Mouse (Mus musculus) macrophage (primary cell): ENCODE data around the gene Gpd2. TPM values are rescaled to one million over a fixed set of nuclear protein-coding genes. Genes with fewer than 3 reads are reported as not detected.

ENCODE experiments used
- H3K27ac ChIP-seq: fragments of 350-480 bp; formaldehyde crosslinking; 2 replicates; pipeline ENCODE4 v1.9.0; 2021
- H3K36me3 ChIP-seq: fragments of 350-480 bp; formaldehyde crosslinking; 2 replicates; pipeline ENCODE4 v1.9.0; 2021; ENCODE audit errors: inconsistent target
- H3K4me3 ChIP-seq: fragments of 350-480 bp; formaldehyde crosslinking; 2 replicates; pipeline ENCODE4 v1.9.0; 2021; ENCODE audit errors: inconsistent target
- H3K79me2 ChIP-seq: fragments of 350-480 bp; formaldehyde crosslinking; 2 replicates; pipeline ENCODE4 v1.9.0; 2021; ENCODE audit errors: inconsistent target
- WGBS: methylation state at CpG from one replicate; pipeline ENCODE4 v1.1.7; 2026; ENCODE audit warnings: inconsistent platforms; ENCODE audit not compliant: missing documents; 5-methylcytosine and 5-hydroxymethylcytosine counted together
- polyA plus RNA-seq: library from polyadenylated mRNA; stranded (reverse); fragments of 250-400 nt; gene quantifications from 3 replicates; pipeline ENCODE4 v1.2.4, GENCODE M21; 2018; ENCODE audit warnings: inconsistent platforms

Gpd2 gene
- polyA plus RNA-seq, 1 experiment from 2014 or later: 10.2 TPM

GRCm38 (mm10) chr2:57237026-57237425 is 409 bp upstream of the Gpd2 start:
- Histone ChIP-seq H3K79me2 (peaks cover 32% of the 10 kb centered on the region; the same call in 1 of the 2 replicates), H3K36me3 (no peaks in the 10 kb centered on the region), H3K4me3 (no peak overlapping the region), H3K27ac (no peak overlapping the region)
- 65% methylated on average over 6 of the region's 6 CpGs for WGBS

GRCm38 (mm10) chr2:57237920-57238613 is 632 bp downstream of the Gpd2 start:
- Histone ChIP-seq H3K27ac (peak overlapping the region; percentile 68), H3K36me3 (no peaks in the 10 kb centered on the region), H3K79me2 (peaks cover 42% of the 10 kb centered on the region; the same call in 1 of the 2 replicates), H3K4me3 (peak overlapping the region; percentile 82)
- 1% methylated on average over 60 of the region's 69 CpGs for WGBS

GRCm38 (mm10) chr2:57238614-57239165 is 1.3 kb downstream of the Gpd2 start:
- Histone ChIP-seq H3K79me2 (peaks cover 47% of the 10 kb centered on the region; the same call in 1 of the 2 replicates), H3K4me3 (peak overlapping the region; percentile 82), H3K36me3 (no peaks in the 10 kb centered on the region), H3K27ac (peak overlapping the region; percentile 35)
- 4% methylated on average over 17 of the region's 17 CpGs for WGBS

GRCm38 (mm10) chr2:57239356-57239755 is 1.9 kb downstream of the Gpd2 start:
- Histone ChIP-seq H3K4me3 (peak overlapping the region; percentile 82; the same call in 1 of the 2 replicates), H3K27ac (no peak overlapping the region), H3K79me2 (peaks cover 54% of the 10 kb centered on the region; the same call in 1 of the 2 replicates), H3K36me3 (no peaks in the 10 kb centered on the region)
- WGBS: 37% methylated on average over 2 of the region's 2 CpGs

GRCm38 (mm10) chr2:57243987-57244386 is 6.6 kb downstream of the Gpd2 start:
- Histone ChIP-seq H3K79me2 (peaks cover 69% of the 10 kb centered on the region; the same call in 1 of the 2 replicates), H3K27ac (no peak overlapping the region), H3K36me3 (no peaks in the 10 kb centered on the region), H3K4me3 (no peak overlapping the region)
- WGBS: 92% methylated on average over 5 of the region's 5 CpGs

- peaks cover 70% of the 10 kb centered on the region; the same call in 1 of the 2 replicates for H3K79me2 ChIP-seq
- no peak overlapping the region for H3K27ac ChIP-seq
- H3K36me3 ChIP-seq: no peaks in the 10 kb centered on the region
- H3K4me3 ChIP-seq: no peak overlapping the region
- 92% methylated on average over 6 of the region's 6 CpGs for WGBS
Measured at GRCm38 (mm10) chr2:57245721-57246328, 8.4 kb downstream of the Gpd2 start.

GRCm38 (mm10) chr2:57250113-57250512 is 12.7 kb downstream of the Gpd2 start:
- WGBS: 100% methylated on average over 3 of the region's 3 CpGs
- Histone ChIP-seq H3K27ac (no peak overlapping the region), H3K36me3 (no peaks in the 10 kb centered on the region), H3K79me2 (peaks cover 48% of the 10 kb centered on the region; the same call in 1 of the 2 replicates), H3K4me3 (no peak overlapping the region)

GRCm38 (mm10) chr2:57251636-57252317 is 14.3 kb downstream of the Gpd2 start:
- no peaks in the 10 kb centered on the region for H3K36me3 ChIP-seq
- 97% methylated on average over 8 of the region's 13 CpGs for WGBS
- H3K27ac ChIP-seq: no peak overlapping the region
- H3K79me2 ChIP-seq: peaks cover 61% of the 10 kb centered on the region; the same call in 1 of the 2 replicates
- no peak overlapping the region for H3K4me3 ChIP-seq

GRCm38 (mm10) chr2:57252542-57253301 is 15.3 kb downstream of the Gpd2 start:
- 93% methylated on average over 10 of the region's 10 CpGs for WGBS
- H3K79me2 ChIP-seq: peaks cover 61% of the 10 kb centered on the region; the same call in 1 of the 2 replicates
- no peak overlapping the region for H3K4me3 ChIP-seq
- H3K36me3 ChIP-seq: no peaks in the 10 kb centered on the region
- H3K27ac ChIP-seq: no peak overlapping the region

GRCm38 (mm10) chr2:57254267-57254666 is 16.8 kb downstream of the Gpd2 start:
- no peak overlapping the region for H3K27ac ChIP-seq
- H3K4me3 ChIP-seq: no peak overlapping the region
- peaks cover 60% of the 10 kb centered on the region; the same call in 1 of the 2 replicates for H3K79me2 ChIP-seq
- no peaks in the 10 kb centered on the region for H3K36me3 ChIP-seq
- WGBS: 91% methylated on average over 4 of the region's 4 CpGs

- H3K36me3 ChIP-seq: no peaks in the 10 kb centered on the region
- H3K79me2 ChIP-seq: peaks cover 51% of the 10 kb centered on the region; the same call in 1 of the 2 replicates
- H3K27ac ChIP-seq: no peak overlapping the region
- WGBS: 94% methylated on average over 11 of the region's 11 CpGs
- no peak overlapping the region for H3K4me3 ChIP-seq
Measured at GRCm38 (mm10) chr2:57255153-57255670, 17.8 kb downstream of the Gpd2 start.

- Histone ChIP-seq H3K36me3 (no peaks in the 10 kb centered on the region), H3K79me2 (peaks cover 44% of the 10 kb centered on the region; the same call in 1 of the 2 replicates), H3K4me3 (no peak overlapping the region), H3K27ac (no peak overlapping the region)
- WGBS: 77% methylated on average over 3 of the region's 3 CpGs
Measured at GRCm38 (mm10) chr2:57255836-57256235, 18.4 kb downstream of the Gpd2 start.

GRCm38 (mm10) chr2:57256459-57256858 is 19.0 kb downstream of the Gpd2 start:
- WGBS: 73% methylated on average over 6 of the region's 6 CpGs
- Histone ChIP-seq H3K79me2 (peaks cover 41% of the 10 kb centered on the region; the same call in 1 of the 2 replicates), H3K4me3 (no peak overlapping the region), H3K27ac (no peak overlapping the region), H3K36me3 (no peaks in the 10 kb centered on the region)
